Mouse (Mus musculus) limb, embryonic 12.5 days (tissue): ENCODE results near the gene Sult2b1. TPM values are rescaled to one million over a fixed set of nuclear protein-coding genes. Genes with fewer than 3 reads are reported as not detected.

ENCODE experiments used
- ATAC-seq: fragments of 200-750 bp; cut with Nextera tagmentation; 2 replicates; pipeline ENCODE4 v1.8.0; 2017; ENCODE audit warnings: low read depth, moderate TSS enrichment; ENCODE audit not compliant: insufficient number of reproducible peaks, insufficient read depth, low FRiP score, low TSS enrichment
- H3K27ac ChIP-seq: fragments of 300-500 bp; sonication (generic); 2 replicates; pipeline ENCODE4 v1.5.1; 2016; ENCODE audit warnings: mild to moderate bottlenecking, moderate library complexity
- H3K27me3 ChIP-seq: fragments of 300-500 bp; sonication (generic); 2 replicates; pipeline ENCODE4 v1.6.1; 2016; ENCODE audit warnings: mild to moderate bottlenecking, moderate library complexity
- H3K36me3 ChIP-seq: fragments of 300-500 bp; sonication (generic); 2 replicates; pipeline ENCODE4 v1.6.1; 2016; ENCODE audit warnings: mild to moderate bottlenecking, moderate library complexity
- H3K4me1 ChIP-seq: fragments of 300-500 bp; sonication (generic); replicated peaks from 2 replicates; pipeline ENCODE4 v1.6.1; 2016
- H3K4me2 ChIP-seq: fragments of 300-500 bp; sonication (generic); 2 replicates; pipeline ENCODE4 v1.6.1; 2016; ENCODE audit warnings: mild to moderate bottlenecking, moderate library complexity
- H3K4me3 ChIP-seq: fragments of 300-500 bp; sonication (generic); replicated peaks from 2 replicates; pipeline ENCODE4 v1.5.1; 2016; ENCODE audit warnings: mild to moderate bottlenecking
- H3K9ac ChIP-seq: fragments of 300-500 bp; sonication (generic); replicated peaks from 2 replicates; pipeline ENCODE4 v1.6.1; 2016; ENCODE audit warnings: mild to moderate bottlenecking, moderate library complexity
- H3K9me3 ChIP-seq: fragments of 300-500 bp; sonication (generic); 2 replicates; pipeline ENCODE4 v1.6.1; 2016; ENCODE audit warnings: mild to moderate bottlenecking, moderate library complexity
- WGBS: fragments of 180-500 bp; shearing (Covaris S2); methylation state at CpG from one replicate; pipeline ENCODE4 v1.1.7; 2016; 5-methylcytosine and 5-hydroxymethylcytosine counted together
- polyA plus RNA-seq: library from polyadenylated mRNA; unstranded; fragments of >200 nt; fragmentation: Nextera tagmentation; extraction: Ambion mirVana; gene quantifications from 2 replicates; pipeline ENCODE4 v1.2.1, GENCODE M21; 2016

Gene Sult2b1
- polyA plus RNA-seq, 1 experiment from 2014 or later, result 1.9 TPM

DNA sequence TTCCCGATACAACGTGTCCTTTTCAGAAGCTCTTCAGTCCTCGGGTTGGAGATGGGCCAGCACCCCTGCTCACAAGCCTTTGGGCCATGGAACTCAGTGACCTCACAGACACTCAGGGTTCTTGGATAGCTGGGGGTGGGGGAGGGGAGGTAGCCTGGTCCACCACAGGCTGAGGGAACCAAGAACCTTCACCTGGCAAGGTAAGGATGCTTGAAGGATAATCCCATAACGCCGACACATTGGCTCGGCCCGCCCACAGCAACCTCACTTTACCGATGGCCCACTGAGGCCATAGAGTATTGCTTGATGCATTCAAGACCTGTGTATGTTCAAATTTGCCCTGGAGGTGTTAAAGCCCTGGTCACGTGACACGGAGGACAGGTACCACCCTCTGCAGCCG, 58.8 kb downstream of the Sult2b1 start, which contains the start of gene Spaca4:
TSS of gene Spaca4 (minus strand) at position 101 of the 400 bp plus-strand sequence.
- no peaks in the 10 kb centered on the region for H3K27me3 ChIP-seq
- H3K4me3 ChIP-seq, result no peak within 1 kb of the TSS
- ATAC-seq, result no peak
- H3K9me3 ChIP-seq, result no peaks in the 10 kb centered on the region
- H3K27ac ChIP-seq, result no peak within 1 kb of the TSS
- 0 out of 2 replicates have a peak within 1 kb of the TSS, but pooled peaks have one; percentile 27 for H3K9ac ChIP-seq
- no peak within 1 kb of the TSS for H3K4me2 ChIP-seq
- 97% methylated on average over 11 of the region's 11 CpGs for WGBS
- H3K4me1 ChIP-seq, result peaks cover 9% of the 10 kb centered on the region
- H3K36me3 ChIP-seq, result peaks cover 86% of the 10 kb centered on the region

DNA sequence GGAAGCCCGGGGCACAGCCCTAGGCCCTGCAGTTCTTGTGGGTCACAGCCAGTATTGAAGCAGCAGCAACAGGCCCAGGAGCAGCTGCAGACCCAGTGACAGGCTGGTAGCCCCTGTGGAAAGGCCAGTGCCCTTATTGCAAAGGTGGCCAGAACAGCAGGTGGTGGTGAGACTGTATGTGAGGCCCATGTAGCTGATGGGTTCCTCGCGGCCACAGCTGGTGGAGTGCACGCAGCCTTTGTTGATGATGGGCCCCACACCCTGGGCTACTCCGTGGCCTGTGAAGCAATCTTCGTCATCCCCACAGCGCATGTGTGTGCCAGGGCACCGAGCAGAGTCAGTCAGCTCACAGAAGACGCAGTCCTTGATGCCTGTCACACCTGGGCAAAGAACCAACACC, 59.3 kb downstream of the Sult2b1 start:
- H3K4me1 ChIP-seq, result peaks cover 3% of the 10 kb centered on the region
- peaks cover 92% of the 10 kb centered on the region for H3K36me3 ChIP-seq
- H3K4me2 ChIP-seq, result no peak overlapping the region
- H3K4me3 ChIP-seq, result no peak overlapping the region
- no peaks in the 10 kb centered on the region for H3K27me3 ChIP-seq
- ATAC-seq, result no peak
- WGBS, result 91% methylated on average over 9 of the region's 9 CpGs
- H3K27ac ChIP-seq, result no peak overlapping the region
- H3K9me3 ChIP-seq, result no peaks in the 10 kb centered on the region
- no peak overlapping the region for H3K9ac ChIP-seq

GRCm38 (mm10) chr7:45723781-45724180, 60.7 kb downstream of the Sult2b1 start:
- WGBS, result 92% methylated on average over 14 of the region's 14 CpGs
- ATAC-seq, result no peak
- Histone ChIP-seq H3K27ac (no peak overlapping the region), H3K9me3 (no peaks in the 10 kb centered on the region), H3K4me2 (no peak overlapping the region), H3K27me3 (no peaks in the 10 kb centered on the region), H3K4me3 (no peak overlapping the region), H3K9ac (no peak overlapping the region), H3K36me3 (peaks cover 90% of the 10 kb centered on the region), H3K4me1 (peaks cover 17% of the 10 kb centered on the region)

DNA sequence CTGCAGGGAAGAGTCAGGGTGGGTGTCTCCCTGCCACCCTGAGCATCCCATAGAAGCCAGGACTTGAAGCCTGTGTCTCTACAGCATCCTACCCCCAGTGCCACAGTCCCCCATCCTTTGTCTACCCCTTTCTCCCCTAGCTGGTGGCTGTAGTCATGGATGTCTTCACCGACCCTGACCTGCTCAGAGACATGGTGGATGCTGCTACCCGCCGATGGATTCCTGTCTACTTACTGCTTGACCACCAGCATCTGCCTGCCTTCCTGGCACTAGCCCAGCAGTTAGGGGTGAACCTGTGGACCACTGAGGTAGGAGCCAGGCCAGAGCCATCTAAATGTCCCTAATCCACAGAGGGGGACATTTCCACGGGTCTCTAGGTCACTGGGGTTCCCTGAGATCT, 61.2 kb downstream of the Sult2b1 start:
- Histone ChIP-seq H3K4me3 (no peak overlapping the region; the same call in 1 of the 2 replicates), H3K4me1 (peaks cover 18% of the 10 kb centered on the region), H3K27me3 (no peaks in the 10 kb centered on the region), H3K9ac (no peak overlapping the region), H3K4me2 (no peak overlapping the region), H3K9me3 (no peaks in the 10 kb centered on the region), H3K27ac (no peak overlapping the region), H3K36me3 (peaks cover 88% of the 10 kb centered on the region)
- 86% methylated on average over 4 of the region's 4 CpGs for WGBS
- no peak for ATAC-seq

GRCm38 (mm10) chr7:45722348-45722713, 62.1 kb downstream of the Sult2b1 start:
- ATAC-seq, result no peak
- WGBS, result 79% methylated on average over 12 of the region's 13 CpGs

GRCm38 (mm10) chr7:45721642-45722347, 62.7 kb downstream of the Sult2b1 start:
- ATAC-seq, result no peak
- Histone ChIP-seq H3K4me2 (no peak overlapping the region), H3K9ac (no peak overlapping the region), H3K9me3 (no peaks in the 10 kb centered on the region), H3K4me3 (no peak overlapping the region), H3K27me3 (no peaks in the 10 kb centered on the region), H3K36me3 (peaks cover 78% of the 10 kb centered on the region), H3K4me1 (peaks cover 22% of the 10 kb centered on the region), H3K27ac (0 out of 2 replicates have a peak overlapping the region, but pooled peaks have one; percentile 23)
- 62% methylated on average over 13 of the region's 13 CpGs for WGBS

More at GRCm38 (mm10) chr7:45722348-45722713, 62.1 kb downstream of the Sult2b1 start:
- Histone ChIP-seq H3K4me2 (no peak overlapping the region), H3K27ac (no peak overlapping the region), H3K36me3 (peaks cover 83% of the 10 kb centered on the region), H3K9ac (no peak overlapping the region), H3K27me3 (no peaks in the 10 kb centered on the region), H3K4me1 (peaks cover 18% of the 10 kb centered on the region), H3K4me3 (no peak overlapping the region), H3K9me3 (no peaks in the 10 kb centered on the region)

DNA sequence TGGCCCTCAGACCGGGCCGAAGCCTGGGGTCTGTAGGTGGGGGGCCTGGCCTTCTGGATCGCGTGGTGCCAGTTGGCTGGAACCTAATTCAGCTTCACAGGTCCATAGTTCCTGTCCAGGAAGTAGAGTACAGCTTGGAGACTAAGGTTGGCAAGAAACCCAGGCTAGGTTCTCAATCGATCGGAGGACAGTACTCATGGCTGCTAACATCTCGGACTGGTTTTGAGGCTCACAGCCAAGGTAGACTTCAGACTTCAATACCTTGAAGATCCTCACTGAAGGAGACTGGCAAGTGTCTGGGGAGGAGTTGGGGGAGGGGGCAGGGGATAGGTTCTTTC, 63.3 kb downstream of the Sult2b1 start:
- Histone ChIP-seq H3K4me1 (peaks cover 28% of the 10 kb centered on the region), H3K4me3 (0 out of 2 replicates have a peak overlapping the region, but pooled peaks have one; percentile 4), H3K27me3 (no peaks in the 10 kb centered on the region), H3K9me3 (no peaks in the 10 kb centered on the region), H3K4me2 (no peak overlapping the region), H3K27ac (no peak overlapping the region), H3K36me3 (peaks cover 72% of the 10 kb centered on the region), H3K9ac (no peak overlapping the region)
- ATAC-seq, result no peak
- WGBS, result 82% methylated on average over 7 of the region's 7 CpGs

DNA sequence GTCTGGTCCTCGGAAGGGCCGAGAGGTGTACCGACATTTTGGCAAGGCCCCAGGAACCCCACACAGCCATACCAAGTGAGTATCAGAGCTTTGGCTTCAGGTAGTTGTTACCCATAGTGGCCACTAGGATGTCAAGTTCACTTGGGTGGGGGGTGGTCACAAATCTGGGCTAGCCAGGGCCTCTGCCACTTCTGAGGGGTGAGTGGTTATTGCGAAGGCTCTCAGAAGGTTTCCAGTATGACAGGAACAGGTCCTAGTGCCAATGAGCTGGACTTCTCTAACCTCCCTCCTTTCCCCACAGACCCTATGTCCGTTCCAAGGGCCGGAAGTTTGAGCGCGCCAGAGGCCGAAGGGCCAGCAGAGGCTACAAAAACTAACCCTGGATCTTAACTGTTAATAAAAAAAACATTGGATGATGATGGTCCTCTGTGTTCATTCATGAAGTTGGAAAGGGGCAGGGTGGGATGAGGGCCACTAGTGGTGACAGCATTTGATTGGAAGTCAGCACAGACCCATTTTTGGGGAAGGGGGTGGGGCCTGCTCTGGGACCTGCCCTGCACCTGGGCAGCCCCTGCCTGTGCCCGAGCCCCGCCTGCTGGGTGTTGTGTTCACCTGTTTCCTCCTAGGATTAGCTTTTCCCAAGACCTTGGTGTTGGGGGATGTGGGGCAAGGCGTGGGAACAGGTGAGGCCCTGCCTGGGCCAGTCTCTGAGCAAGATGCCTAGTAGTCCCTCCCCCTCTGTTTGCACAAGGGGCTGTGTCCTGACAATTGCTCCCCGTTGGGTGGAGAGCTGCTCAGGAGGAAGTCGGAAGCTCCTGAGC, 63.8 kb downstream of the Sult2b1 start, which contains the start of gene Fam83e:
TSS of gene Fam83e (plus strand) at position 800 of the 821 bp plus-strand sequence.
- Histone ChIP-seq H3K36me3 (peaks cover 66% of the 10 kb centered on the region), H3K27ac (0 out of 2 replicates have a peak within 1 kb of the TSS, but pooled peaks have one; percentile 23)

GRCm38 (mm10) chr7:45719738-45720412, 64.6 kb downstream of the Sult2b1 start:
- Histone ChIP-seq H3K9me3 (no peaks in the 10 kb centered on the region), H3K9ac (peak overlapping the region; percentile 98; the same call in 1 of the 2 replicates), H3K27me3 (no peaks in the 10 kb centered on the region), H3K4me2 (peak overlapping the region; percentile 98), H3K27ac (no peak overlapping the region), H3K36me3 (peaks cover 59% of the 10 kb centered on the region), H3K4me1 (peaks cover 37% of the 10 kb centered on the region), H3K4me3 (peak overlapping the region; percentile 95)
- WGBS, result 91% methylated on average over 16 of the region's 16 CpGs
- ATAC-seq, result no peak

More for the DNA sequence above, 63.8 kb downstream of the Sult2b1 start, which contains the start of gene Fam83e:
- H3K27me3 ChIP-seq, result no peaks in the 10 kb centered on the region
- 84% methylated on average over 14 of the region's 14 CpGs for WGBS
- no peak within 1 kb of the TSS for H3K9ac ChIP-seq
- no peak for ATAC-seq
- no peaks in the 10 kb centered on the region for H3K9me3 ChIP-seq
- H3K4me2 ChIP-seq, result peak within 1 kb of the TSS; percentile 98; the same call in 1 of the 2 replicates
- H3K4me1 ChIP-seq, result peaks cover 33% of the 10 kb centered on the region
- H3K4me3 ChIP-seq, result 0 out of 2 replicates have a peak within 1 kb of the TSS, but pooled peaks have one; percentile 4

- peak overlapping the region; percentile 98 for H3K4me2 ChIP-seq
- no peaks in the 10 kb centered on the region for H3K27me3 ChIP-seq
- no peak for ATAC-seq
- H3K4me1 ChIP-seq, result peaks cover 44% of the 10 kb centered on the region
- H3K9me3 ChIP-seq, result no peaks in the 10 kb centered on the region
- peaks cover 52% of the 10 kb centered on the region for H3K36me3 ChIP-seq
- H3K9ac ChIP-seq, result peak overlapping the region; percentile 98
- WGBS, result 82% methylated on average over 10 of the region's 10 CpGs
- H3K27ac ChIP-seq, result no peak overlapping the region
- H3K4me3 ChIP-seq, result peak overlapping the region; percentile 95
These were observed 65.3 kb downstream of the Sult2b1 start for GRCm38 (mm10) chr7:45719180-45719579.

GRCm38 (mm10) chr7:45718331-45718730, 66.1 kb downstream of the Sult2b1 start:
- Histone ChIP-seq H3K9ac (peak overlapping the region; percentile 98), H3K4me3 (peak overlapping the region; percentile 95), H3K4me2 (peak overlapping the region; percentile 98), H3K27ac (peak overlapping the region; percentile 91), H3K9me3 (no peaks in the 10 kb centered on the region), H3K4me1 (peaks cover 48% of the 10 kb centered on the region), H3K36me3 (peaks cover 48% of the 10 kb centered on the region), H3K27me3 (no peaks in the 10 kb centered on the region)
- no peak for ATAC-seq
- whole genome bisulfite sequencing, result under 1% methylated on average over 20 of the region's 20 CpGs
